Mouse (Mus musculus) MEL (cell line): ENCODE measurements around the gene Gm49358.

Source experiments
- CTCF ChIP-seq, 3 experiments: IDR thresholded peaks in 2 of 3; conservative IDR thresholded peaks in 1 of 3; 2 replicates each; pipeline ENCODE4 v1.5.1; 2011 to 2012; ENCODE audit warnings: low read length in 3 of 3, low read depth in 2 of 3, mild to moderate bottlenecking in 2 of 3, improper control_type of control experiment in 1 of 3, inconsistent platforms in 1 of 3, mixed read lengths in 1 of 3, moderate library complexity in 1 of 3; ENCODE audit not compliant: control insufficient read depth in 1 of 3, insufficient read depth in 1 of 3, poor library complexity in 1 of 3, severe bottlenecking in 1 of 3
- MXI1 ChIP-seq: IDR thresholded peaks from 2 replicates; pipeline ENCODE4 v1.6.1; 2011; ENCODE audit warnings: mild to moderate bottlenecking, low read depth, low read length, improper control_type of control experiment
- MYC ChIP-seq: IDR thresholded peaks from 2 replicates; pipeline ENCODE4 v1.6.1; 2011; ENCODE audit warnings: low read depth, mild to moderate bottlenecking, low read length, improper control_type of control experiment, moderate library complexity
- POLR2A ChIP-seq, 2 experiments: IDR thresholded peaks; 2 replicates each; pipeline ENCODE4 v1.6.1; 2011 to 2012; ENCODE audit warnings: low read length in 2 of 2, mild to moderate bottlenecking in 2 of 2, control low read depth in 1 of 2, improper control_type of control experiment in 1 of 2, low read depth in 1 of 2, moderate library complexity in 1 of 2; ENCODE audit not compliant: control insufficient read depth in 1 of 2, insufficient read depth in 1 of 2, poor library complexity in 1 of 2
- POLR2AphosphoS2 ChIP-seq: IDR thresholded peaks from 2 replicates; pipeline ENCODE4 v1.6.1; 2011; ENCODE audit warnings: low read length, improper control_type of control experiment
- TAL1 ChIP-seq: IDR thresholded peaks from 2 replicates; pipeline ENCODE4 v1.6.1; 2012; ENCODE audit warnings: mild to moderate bottlenecking, inconsistent platforms, low read length, moderate library complexity, mixed read lengths
- TCF12 ChIP-seq: IDR thresholded peaks from 2 replicates; pipeline ENCODE4 v1.6.1; 2014; ENCODE audit warnings: low read depth, mild to moderate bottlenecking, inconsistent platforms, low read length, improper control_type of control experiment, moderate library complexity
- USF1 ChIP-seq: IDR thresholded peaks from 2 replicates; pipeline ENCODE4 v1.6.1; 2014; ENCODE audit warnings: low read depth, mild to moderate bottlenecking, inconsistent platforms, low read length, improper control_type of control experiment, moderate library complexity

DNA sequence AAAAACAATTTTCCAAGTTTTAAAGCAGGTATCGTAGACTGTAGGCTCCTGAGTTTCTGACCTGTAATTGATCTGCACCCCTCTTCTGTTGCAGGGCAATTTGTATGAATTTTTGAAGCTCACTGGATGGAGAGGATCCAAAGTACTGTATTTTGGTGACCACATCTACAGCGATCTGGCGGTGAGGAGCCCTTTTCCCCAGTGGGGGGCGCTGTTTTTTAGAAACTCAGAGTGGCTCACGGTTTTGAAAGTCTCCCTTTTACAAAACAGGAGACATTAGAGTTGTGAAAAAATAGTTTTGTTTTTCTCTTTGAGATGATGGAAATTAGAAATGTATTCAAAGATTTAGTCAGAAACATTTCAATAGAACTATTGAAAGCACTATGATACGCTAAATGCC, 60.3 kb downstream of the Gm49358 start:
- TF ChIP-seq POLR2A (IDR thresholded peaks at IDR 0.05; ENCODE audit: control insufficient read depth in 1 of 2, insufficient read depth in 1 of 2, low read depth in 1 of 2, low read length in 2 of 2, poor library complexity in 1 of 2) (no peak), USF1 (no peak), TCF12 (no peak), TAL1 (no peak), POLR2AphosphoS2 (no peak), CTCF (IDR thresholded peaks at IDR 0.05 in 2 of 3, conservative IDR thresholded peaks at IDR 0.05 in 1 of 3; ENCODE audit: control insufficient read depth in 1 of 3, insufficient read depth in 1 of 3, low read depth in 2 of 3, low read length in 3 of 3, poor library complexity in 1 of 3, severe bottlenecking in 1 of 3) (peak; percentile 47 to 55 (median 49)), MYC (no peak), MXI1 (no peak)
